Comparison of ENCODE assay signal across 10 mouse cellular contexts in the genomic region with DNA sequence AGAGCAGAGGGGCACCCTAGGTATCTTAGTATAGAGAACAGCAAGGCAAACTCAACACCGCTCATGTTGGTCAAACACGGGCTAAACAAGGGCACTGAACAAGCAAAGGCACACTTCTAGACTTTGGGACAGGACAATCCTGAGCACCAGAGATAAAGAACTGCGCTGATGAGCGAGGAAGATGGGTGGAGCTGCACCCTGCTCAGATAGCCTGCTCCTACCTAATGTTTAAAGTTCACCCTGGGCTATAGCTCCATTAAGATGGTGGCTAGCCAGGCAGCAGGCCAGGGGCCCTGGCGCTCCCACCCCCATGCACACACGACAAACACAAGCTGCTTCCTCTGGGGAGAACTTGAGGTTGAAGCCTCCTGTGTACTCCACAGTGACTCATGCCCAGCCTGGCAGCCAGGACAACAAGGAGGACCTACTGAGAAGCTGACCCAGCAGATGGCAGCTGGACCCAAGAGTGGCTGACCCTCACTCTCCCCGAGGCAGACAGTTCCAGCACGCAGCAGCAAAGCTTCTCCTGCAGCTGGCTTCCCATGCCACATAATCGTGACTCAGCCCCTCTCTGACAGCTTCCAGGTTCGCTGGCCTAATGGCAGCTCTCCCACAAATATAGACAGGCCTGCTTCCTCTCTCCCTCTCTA. TPM values are rescaled to one million over a fixed set of nuclear protein-coding genes. Genes with fewer than 3 reads are reported as not detected.
A peak's percentile ranks its signal among the peaks of the same experiment; 100 is the strongest.
DNase-seq lines count a peak whose midpoint lies in the region; ATAC-seq and TF ChIP-seq lines count a peak whose summit lies in the region.
"Had no signal": no experiment of that assay in that cellular context is flagged by ENCODE, and none has a peak within 500 bp of the region (broad histone marks: within the 10 kb centered on the region; RNA-seq: fewer than 3 reads in every experiment).

No protein-coding gene starts in this region.

- H3K9ac ChIP-seq in MEL (ENCODE audit: control insufficient read depth, low read depth, low read length, poor library complexity, severe bottlenecking): no peak overlapping the region
- no peak overlapping the region for H3K9ac ChIP-seq in liver, embryonic 16.5 days (ENCODE audit: low read depth, low read length)
- no peak overlapping the region for H3K9ac ChIP-seq in stomach, embryonic 14.5 days (replicated peaks; ENCODE audit: low read depth, low read length)

- no peak overlapping the region for H3K27ac ChIP-seq in MEL (ENCODE audit: control insufficient read depth, low read depth, low read length)
- H3K27ac ChIP-seq in liver, embryonic 16.5 days (ENCODE audit: low read length): no peak overlapping the region
- peak overlapping the region; percentile 83 for H3K27ac ChIP-seq in stomach, embryonic 14.5 days (ENCODE audit: low read length)

- DNase-seq in kidney, postnatal 10 days: peak; percentile 44
- DNase-seq in kidney, adult 11 months: no peak
- DNase-seq in MEL (ENCODE audit: low read depth, low spot score): peak; percentile 54
- DNase-seq in brain, embryonic 14.5 days (ENCODE audit: low read depth): peak; percentile 20
- DNase-seq in heart, postnatal 10 days: peak; percentile 73 to 75
- no peak for DNase-seq in embryo, embryonic 9.5 days (ENCODE audit: extremely low spot score)

- ATAC-seq in liver, embryonic 16.5 days (ENCODE audit: low read depth): 0 out of 2 replicates have a peak, but pooled peaks have one; percentile 13
- ATAC-seq in stomach, embryonic 14.5 days (ENCODE audit: insufficient number of reproducible peaks, insufficient read depth, low FRiP score, low read depth): peak; percentile 39; the same call in 1 of the 2 replicates

- WGBS in liver, embryonic 16.5 days (ENCODE audit: insufficient replicate concordance): 16% methylated on average over 10 of the region's 10 CpGs
- WGBS in stomach, embryonic 14.5 days: 51% methylated on average over 10 of the region's 10 CpGs

- no peak for TF ChIP-seq RAD21 in MEL (IDR thresholded peaks at IDR 0.05; ENCODE audit: low read depth, low read length)

- peak in 1 of 2 experiments; percentile 43; a peak in 2 of 4 replicates for TF ChIP-seq EP300 in MEL (IDR thresholded peaks at IDR 0.05; ENCODE audit: low read depth in 1 of 2, low read length in 2 of 2)

- no peak overlapping the region for H3K4me3 ChIP-seq in MEL (ENCODE audit: control insufficient read depth in 1 of 2, insufficient read depth in 1 of 2, low read depth in 2 of 2, low read length in 2 of 2)
- no peak overlapping the region for H3K4me3 ChIP-seq in liver, embryonic 16.5 days (ENCODE audit: low read depth, low read length)
- H3K4me3 ChIP-seq in stomach, embryonic 14.5 days (ENCODE audit: low read depth, low read length): no peak overlapping the region

- H3K27me3 ChIP-seq in MEL (ENCODE audit: control insufficient read depth in 1 of 2, insufficient read depth in 2 of 2, low read length in 2 of 2): no peaks in the 10 kb centered on the region
- no peaks in the 10 kb centered on the region for H3K27me3 ChIP-seq in liver, embryonic 16.5 days (ENCODE audit: control insufficient read depth, insufficient read depth, low read depth, low read length)
- H3K27me3 ChIP-seq in stomach, embryonic 14.5 days (ENCODE audit: control insufficient read depth, insufficient read depth, low read length): no peaks in the 10 kb centered on the region

- no peak overlapping the region for H3K4me2 ChIP-seq in liver, embryonic 16.5 days (ENCODE audit: low read depth, low read length)
- no peak overlapping the region for H3K4me2 ChIP-seq in stomach, embryonic 14.5 days (replicated peaks; ENCODE audit: low read depth, low read length)

- H3K4me1 ChIP-seq in MEL (ENCODE audit: control insufficient read depth in 1 of 2, insufficient read depth in 2 of 2, low read length in 2 of 2): peaks cover 2 to 26% of the 10 kb centered on the region in 2 experiments; a peak in 3 of 4 replicates
- H3K4me1 ChIP-seq in liver, embryonic 16.5 days (ENCODE audit: control insufficient read depth, low read depth, low read length): peaks cover 9% of the 10 kb centered on the region
- H3K4me1 ChIP-seq in stomach, embryonic 14.5 days (ENCODE audit: control insufficient read depth, insufficient read depth, low read length): peaks cover 37% of the 10 kb centered on the region

- H3K36me3 ChIP-seq in MEL (ENCODE audit: control insufficient read depth in 1 of 2, insufficient read depth in 2 of 2, low read length in 2 of 2): peaks cover 0 to 17% of the 10 kb centered on the region in 2 experiments; a peak in 2 of 4 replicates
- no peaks in the 10 kb centered on the region for H3K36me3 ChIP-seq in liver, embryonic 16.5 days (ENCODE audit: control insufficient read depth, insufficient read depth)
- no peaks in the 10 kb centered on the region for H3K36me3 ChIP-seq in stomach, embryonic 14.5 days (ENCODE audit: control insufficient read depth, insufficient read depth, low read length)

- no peak for TF ChIP-seq CTCF in MEL (IDR thresholded peaks at IDR 0.05 in 2 of 3, conservative IDR thresholded peaks at IDR 0.05 in 1 of 3; ENCODE audit: control insufficient read depth in 1 of 3, insufficient read depth in 1 of 3, low read depth in 2 of 3, low read length in 3 of 3, poor library complexity in 1 of 3, severe bottlenecking in 1 of 3)
- TF ChIP-seq CTCF in brain, embryonic 14.5 days (IDR thresholded peaks at IDR 0.05; ENCODE audit: borderline replicate concordance, extremely low read depth, insufficient read depth, insufficient read length): no peak

- intact Hi-C loops in heart, postnatal 10 days (cut with DNase I): no loop called here

- no peak for TF ChIP-seq POLR2A in MEL (IDR thresholded peaks at IDR 0.05; ENCODE audit: control insufficient read depth in 1 of 2, insufficient read depth in 1 of 2, low read depth in 1 of 2, low read length in 2 of 2, poor library complexity in 1 of 2)
- no peak for TF ChIP-seq POLR2A in brain, embryonic 14.5 days (IDR thresholded peaks at IDR 0.05; ENCODE audit: borderline replicate concordance, extremely low read depth, insufficient read depth, insufficient read length, poor library complexity, severe bottlenecking)

- H3K79me2 ChIP-seq in MEL (ENCODE audit: control insufficient read depth, insufficient read depth, low read length, poor library complexity): no peaks in the 10 kb centered on the region

- H3K9me3 ChIP-seq in MEL (replicated peaks; ENCODE audit: insufficient read depth, low read length): no peaks in the 10 kb centered on the region
- H3K9me3 ChIP-seq in liver, embryonic 16.5 days (replicated peaks; ENCODE audit: control insufficient read depth, low read length): no peaks in the 10 kb centered on the region
- no peaks in the 10 kb centered on the region for H3K9me3 ChIP-seq in stomach, embryonic 14.5 days (ENCODE audit: control insufficient read depth, low read depth, low read length)

TF ChIP-seq in MEL, 35 proteins besides CTCF, POLR2A, EP300 and RAD21:
- TF ChIP-seq ETS1 (IDR thresholded peaks at IDR 0.05; ENCODE audit: low read depth, low read length): no peak
- TF ChIP-seq GATA1 (IDR thresholded peaks at IDR 0.05; ENCODE audit: low read depth, low read length): 0 out of 2 replicates have a peak, but pooled peaks have one; percentile 21
- TF ChIP-seq HCFC1 (IDR thresholded peaks at IDR 0.05; ENCODE audit: low read depth, low read length): no peak
- no peak for TF ChIP-seq KAT2A (conservative IDR thresholded peaks at IDR 0.05; ENCODE audit: low read depth, low read length)
- TF ChIP-seq ELF1 (IDR thresholded peaks at IDR 0.05; ENCODE audit: low read depth, low read length): no peak
- TF ChIP-seq USF2 (IDR thresholded peaks at IDR 0.05; ENCODE audit: borderline replicate concordance in 1 of 2, insufficient read depth in 1 of 2, low read depth in 1 of 2, low read length in 2 of 2): no peak
- TF ChIP-seq MAZ (IDR thresholded peaks at IDR 0.05; ENCODE audit: low read depth, low read length): no peak
- TF ChIP-seq ZMIZ1 (IDR thresholded peaks at IDR 0.05; ENCODE audit: low read depth, low read length): no peak
- TF ChIP-seq SMC3 (IDR thresholded peaks at IDR 0.05; ENCODE audit: low read depth, low read length): no peak
- TF ChIP-seq BHLHE40 (IDR thresholded peaks at IDR 0.05; ENCODE audit: borderline replicate concordance, low read depth, low read length): no peak
- TF ChIP-seq RCOR1 (IDR thresholded peaks at IDR 0.05; ENCODE audit: low read depth, low read length): 0 out of 2 replicates have a peak, but pooled peaks have one; percentile 22
- peak; percentile 26; the same call in 1 of the 2 replicates for TF ChIP-seq TCF12 (IDR thresholded peaks at IDR 0.05; ENCODE audit: low read depth, low read length)
- TF ChIP-seq ZC3H11A (IDR thresholded peaks at IDR 0.05; ENCODE audit: low read depth, low read length): no peak
- TF ChIP-seq TAL1 (IDR thresholded peaks at IDR 0.05; ENCODE audit: low read length): 0 out of 2 replicates have a peak, but pooled peaks have one; percentile 14
- no peak for TF ChIP-seq POLR2AphosphoS5 (IDR thresholded peaks at IDR 0.05; ENCODE audit: borderline replicate concordance, low read depth, low read length)
- TF ChIP-seq E2F4 (IDR thresholded peaks at IDR 0.05; ENCODE audit: borderline replicate concordance, low read depth, low read length): no peak

RNA-seq across cellular contexts. Expression of a gene that starts 21.1 kb away (rescaled TPM):
- 0.36 and 0.39 TPM in 2 replicates for total RNA-seq in MEL (2012; rRNA removed)
- polyA plus RNA-seq in MEL (2012; ENCODE audit: insufficient read depth in 1 of 2, insufficient read length in 2 of 2, low read depth in 1 of 2, low replicate concordance in 2 of 2, missing spikeins in 1 of 2): under 1 TPM in 1 of 2 experiments, not detected in 1; 0.99 TPM
- polyA plus RNA-seq in brain, embryonic 14.5 days (2012; rRNA removed): 4.6 and 6.3 TPM in 2 replicates
- total RNA-seq in heart, postnatal 10 days (2021): 1 to 10 TPM; 3.8 to 4.3 TPM
- polyA plus RNA-seq in liver, embryonic 16.5 days (2015; fragmentation: Nextera tagmentation; extraction: Ambion mirVana): 0.56 and 0.64 TPM in 2 replicates
- polyA plus RNA-seq in stomach, embryonic 14.5 days (2014; fragmentation: Nextera tagmentation; extraction: Ambion mirVana): 5.6 and 6.0 TPM in 2 replicates

RNA-seq across cellular contexts. Expression of a gene that starts 28.0 kb away (rescaled TPM):
- total RNA-seq in MEL (2012; rRNA removed): not detected in 2 replicates
- not detected for polyA plus RNA-seq in MEL (2012; ENCODE audit: insufficient read depth in 1 of 2, insufficient read length in 2 of 2, low read depth in 1 of 2, low replicate concordance in 2 of 2, missing spikeins in 1 of 2)
- polyA plus RNA-seq in brain, embryonic 14.5 days (2012; rRNA removed): 0.48 and 0.68 TPM in 2 replicates
- total RNA-seq in heart, postnatal 10 days (2021): not detected
- polyA plus RNA-seq in liver, embryonic 16.5 days (2015; fragmentation: Nextera tagmentation; extraction: Ambion mirVana): not detected in 2 replicates
- not detected in 2 replicates for polyA plus RNA-seq in stomach, embryonic 14.5 days (2014; fragmentation: Nextera tagmentation; extraction: Ambion mirVana)
- total RNA-seq: adrenal gland, adult 18-20 months had no signal
- polyA plus RNA-seq: large intestine, adult 2 months had no signal

RNA-seq across cellular contexts. Expression of a gene that starts 37.8 kb away (rescaled TPM):
- total RNA-seq in MEL (2012; rRNA removed): not detected in 2 replicates
- not detected for polyA plus RNA-seq in MEL (2012; ENCODE audit: insufficient read depth in 1 of 2, insufficient read length in 2 of 2, low read depth in 1 of 2, low replicate concordance in 2 of 2, missing spikeins in 1 of 2)
- polyA plus RNA-seq in brain, embryonic 14.5 days (2012; rRNA removed): 1.4 and 1.7 TPM in 2 replicates
- total RNA-seq in heart, postnatal 10 days (2021): not detected
- not detected in 2 replicates for polyA plus RNA-seq in liver, embryonic 16.5 days (2015; fragmentation: Nextera tagmentation; extraction: Ambion mirVana)
- 1.5 and 1.8 TPM in 2 replicates for polyA plus RNA-seq in stomach, embryonic 14.5 days (2014; fragmentation: Nextera tagmentation; extraction: Ambion mirVana)

Comparison
In these comparisons a context has a peak if more than half of its experiments do, and no peak if none do; other contexts are left out.
1. DNase-seq: peak in kidney, postnatal 10 days (single experiment), MEL (single experiment), brain, embryonic 14.5 days (single experiment) and heart, postnatal 10 days (2 of 2); none in kidney, adult 11 months (single experiment) and embryo, embryonic 9.5 days (single experiment).